Mouse (Mus musculus) urinary bladder, adult 2 months (tissue): ENCODE data around the gene Gm45521. TPM values are rescaled to one million over a fixed set of nuclear protein-coding genes. Genes with fewer than 3 reads are reported as not detected.

Experiments used
- DNase-seq: peaks from one replicate; pipeline ENCODE4 v3.0.0; 2022; ENCODE audit warnings: low spot score
- polyA plus RNA-seq: library from polyadenylated mRNA; depleted of rRNA; stranded (reverse); fragments of >200 nt; gene quantifications from 2 replicates; pipeline ENCODE4 v1.2.3, GENCODE M21; 2012

Gm45521 gene
- polyA plus RNA-seq, 1 experiment = not detected

DNA sequence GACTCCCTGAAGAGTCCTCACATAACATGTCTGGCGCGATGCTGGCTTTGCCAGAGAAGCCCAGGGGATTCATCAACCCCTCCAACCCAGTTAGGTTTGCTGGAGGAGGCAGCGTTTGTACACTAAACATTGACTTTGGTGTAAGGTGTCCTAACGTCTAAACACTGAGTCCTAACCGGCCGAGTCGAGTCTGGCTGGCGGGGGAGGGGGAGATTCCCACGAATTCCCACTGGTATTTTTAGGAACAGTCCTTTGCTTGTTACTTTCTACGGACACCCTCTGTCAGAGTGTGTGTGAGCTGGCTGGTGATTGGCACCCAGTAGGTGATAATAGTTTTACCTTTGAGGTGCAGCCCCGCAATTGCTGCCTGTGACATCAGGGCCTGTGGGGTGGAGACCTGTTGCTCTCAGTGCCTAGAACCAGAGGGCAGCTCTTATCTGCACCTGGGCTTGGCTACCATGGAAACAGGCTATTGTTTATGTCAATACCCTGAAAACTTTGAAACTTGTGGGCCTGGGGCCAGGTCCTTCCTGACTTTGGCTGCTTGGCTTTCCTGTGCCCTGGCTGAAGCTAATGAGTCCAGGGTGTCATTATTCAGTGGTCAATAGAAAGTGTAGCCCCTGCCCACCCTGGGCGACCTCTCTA, 4.4 kb upstream of the Gm45521 start:
- DNase-seq = no peak

DNA sequence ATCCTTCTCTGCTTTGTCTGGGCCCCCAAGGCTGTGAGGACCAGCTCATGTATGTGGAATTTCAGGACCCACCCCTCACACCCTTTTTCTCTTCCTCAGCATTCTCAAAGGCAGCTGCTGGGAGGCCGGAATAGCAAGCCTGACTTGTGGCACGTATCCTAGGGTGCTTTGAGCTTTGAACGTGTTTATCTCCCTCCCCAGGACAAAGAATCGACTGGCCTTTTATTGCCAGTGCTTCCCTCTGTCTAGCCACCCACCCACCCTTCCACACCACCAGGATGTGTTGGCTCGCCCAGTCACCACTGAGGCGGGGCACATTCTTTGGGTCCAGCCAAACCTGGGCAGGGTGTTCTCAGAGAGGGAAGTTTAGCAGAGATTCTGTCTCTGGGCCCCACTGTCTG, 3.0 kb upstream of the Gm45521 start:
- no peak for DNase-seq

GRCm38 (mm10) chr14:7956427-7956826, 661 bp upstream of the Gm45521 start:
- DNase-seq = peak; percentile 56

DNA sequence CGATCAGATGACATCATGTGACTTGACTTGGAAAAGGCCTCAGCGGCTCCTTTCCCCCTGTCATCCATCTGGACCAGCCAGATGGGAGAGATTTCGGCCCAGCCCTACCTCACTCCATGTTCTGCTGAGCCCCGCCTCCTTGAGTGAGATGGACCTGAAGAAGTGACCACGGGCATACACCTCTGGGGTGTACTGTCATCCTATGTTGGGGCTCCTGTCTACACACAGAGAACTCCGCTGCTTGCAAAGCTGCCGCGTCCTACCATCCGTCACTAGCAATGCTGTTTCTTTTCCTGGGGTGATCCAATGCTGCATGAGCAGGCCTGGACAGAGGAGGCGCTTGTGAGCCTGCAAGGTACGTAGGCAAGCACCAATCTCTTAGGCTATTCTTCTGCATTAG, 3.5 kb downstream of the Gm45521 start:
- DNase-seq = no peak

DNA sequence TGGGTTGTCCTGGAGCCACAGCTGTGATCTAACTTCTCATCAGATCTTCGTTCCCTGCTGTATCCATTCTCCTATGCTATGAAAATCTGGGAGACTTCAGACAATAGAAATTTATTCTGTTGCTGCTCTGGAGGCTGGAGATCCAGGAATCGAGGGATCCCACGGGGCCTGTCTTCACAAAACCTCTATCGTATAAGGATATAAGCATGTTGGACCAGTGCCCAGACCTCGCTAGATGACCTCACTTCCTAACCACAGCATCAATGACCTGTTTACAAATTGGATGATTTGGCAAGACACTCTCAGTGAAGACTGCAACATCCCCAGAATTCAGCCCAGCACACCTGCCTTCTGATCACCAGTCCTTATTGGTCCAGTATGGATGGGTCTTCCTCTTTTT, 4.6 kb downstream of the Gm45521 start:
- no peak for DNase-seq

DNA sequence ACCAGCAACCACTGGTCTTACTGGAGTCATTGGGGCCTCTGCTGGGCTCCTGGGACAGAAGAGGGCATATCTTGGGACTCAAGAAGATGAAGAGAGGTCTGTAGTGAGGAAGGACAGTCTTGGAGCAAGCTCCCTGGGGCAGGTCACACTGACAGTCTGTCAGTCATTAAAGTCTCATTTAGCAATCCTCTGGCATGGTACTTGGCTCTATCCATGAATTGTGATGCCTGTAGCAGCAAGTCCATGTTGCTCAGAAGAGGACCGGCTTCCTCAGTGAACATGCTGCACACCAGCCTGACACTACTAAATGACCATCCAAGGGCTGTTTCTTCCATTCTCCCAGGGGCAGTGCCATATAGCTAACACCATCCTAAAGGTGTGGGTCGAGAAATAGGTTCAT, 5.5 kb downstream of the Gm45521 start:
- DNase-seq = no peak

DNA sequence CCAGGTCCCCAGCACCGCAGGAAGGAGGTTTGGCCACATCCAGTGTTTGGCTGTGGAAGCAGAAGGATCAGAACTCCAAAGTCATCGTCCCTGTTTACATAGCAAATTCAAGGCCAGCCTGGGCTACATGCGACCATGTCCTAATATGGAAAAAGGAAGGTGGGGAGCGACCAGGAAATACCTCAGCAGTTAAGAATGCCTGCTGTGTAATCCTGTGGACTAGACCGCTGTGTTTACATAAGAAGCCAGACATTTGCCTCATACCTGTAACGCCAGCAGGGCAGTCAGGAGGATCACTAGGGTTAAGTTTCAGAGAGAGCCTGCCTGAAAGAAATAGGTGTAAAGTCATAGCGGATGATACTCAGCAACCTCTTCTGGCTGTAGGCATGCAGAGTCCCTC, 6.1 kb downstream of the Gm45521 start:
- no peak for DNase-seq

DNA sequence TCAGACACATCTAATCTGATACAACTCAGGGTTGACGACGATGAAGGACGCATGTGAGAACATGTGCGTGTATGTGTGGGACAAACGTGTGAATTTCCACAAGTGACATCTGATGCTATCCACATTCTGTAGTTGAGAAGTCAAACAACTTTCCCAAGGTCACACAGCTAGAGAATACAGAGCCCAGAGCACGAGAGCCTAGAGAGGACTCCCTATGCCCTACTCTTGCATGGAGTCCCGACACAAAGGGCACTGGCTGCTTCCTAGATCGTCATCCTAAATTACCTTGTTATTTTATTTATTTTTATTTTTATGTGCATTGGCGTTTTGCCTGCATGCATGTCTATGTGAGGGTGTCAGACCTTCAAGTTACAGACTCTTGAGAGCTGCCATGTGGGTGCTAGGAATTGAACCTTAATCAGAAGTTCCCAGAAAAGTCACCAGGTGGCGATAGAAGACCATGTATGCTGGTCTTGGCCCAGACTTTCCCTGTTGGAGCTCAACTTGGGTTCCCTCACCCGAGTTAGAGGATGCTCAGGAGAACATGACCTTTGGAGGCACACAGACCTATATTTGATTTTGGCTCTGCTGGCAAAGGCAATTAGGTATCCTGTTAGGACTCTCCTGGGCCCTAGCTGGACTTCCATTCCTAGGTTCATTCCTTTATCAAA, 7.3 kb downstream of the Gm45521 start:
- no peak for DNase-seq

GRCm38 (mm10) chr14:7971889-7972493, 14.9 kb downstream of the Gm45521 start:
- no peak for DNase-seq

GRCm38 (mm10) chr14:7974643-7975042, 17.6 kb downstream of the Gm45521 start:
- DNase-seq = no peak

DNA sequence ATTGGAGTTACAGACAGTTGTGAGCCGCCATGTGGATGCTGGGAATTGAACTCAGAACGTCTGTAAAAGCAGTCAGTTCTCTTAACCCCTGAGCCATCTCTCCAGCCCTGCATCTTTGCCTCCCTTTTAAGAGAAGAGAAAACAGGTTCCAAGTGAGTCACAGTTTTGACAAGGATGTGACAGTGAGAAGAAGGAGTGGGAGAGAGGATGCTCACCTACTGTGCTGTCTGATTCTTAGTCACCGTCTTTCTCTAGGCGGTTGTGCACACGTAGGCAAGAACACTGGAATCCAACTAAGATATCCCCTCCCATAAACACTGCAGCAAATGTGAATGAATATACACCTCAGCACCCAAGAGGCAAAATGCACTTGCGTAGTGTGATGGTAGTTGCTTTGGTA, 18.1 kb downstream of the Gm45521 start:
- no peak for DNase-seq

DNA sequence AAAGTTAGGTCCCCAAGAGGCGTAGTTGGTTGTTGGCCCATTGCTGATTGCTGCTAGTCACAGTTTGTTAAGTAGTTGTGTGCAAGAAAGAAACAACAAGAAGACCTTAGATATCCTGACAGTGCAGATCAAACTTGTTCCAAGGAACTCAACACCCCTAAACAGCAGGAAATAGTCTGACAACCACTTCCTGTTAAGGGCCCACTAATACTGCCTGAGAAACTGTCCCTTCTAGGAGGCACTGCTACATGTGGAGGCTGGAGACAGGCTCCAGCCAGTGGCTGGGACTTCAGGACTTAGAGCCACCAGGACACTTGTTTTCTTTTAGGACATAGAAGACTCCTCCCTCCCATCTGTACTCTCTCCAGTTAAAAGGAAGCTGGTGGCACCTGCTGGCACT, 20.4 kb downstream of the Gm45521 start:
- DNase-seq = no peak

DNA sequence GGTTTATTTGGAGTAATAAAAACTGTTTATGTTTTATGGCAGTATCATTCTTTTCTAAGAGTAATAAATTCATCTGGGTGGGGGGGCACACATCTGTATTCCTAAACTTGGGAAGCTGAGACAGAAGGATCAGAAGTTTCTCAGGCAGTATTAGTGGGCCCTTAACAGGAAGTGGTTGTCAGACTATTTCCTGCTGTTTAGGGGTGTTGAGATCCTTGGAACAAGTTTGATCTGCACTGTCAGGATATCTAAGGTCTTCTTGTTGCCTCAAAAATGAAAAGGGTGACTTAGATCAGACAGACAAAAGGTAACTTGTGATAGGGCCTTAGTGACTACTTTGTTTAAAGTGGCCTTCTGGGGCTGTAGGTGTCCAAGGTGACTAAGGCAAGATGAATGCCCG, 21.1 kb downstream of the Gm45521 start:
- no peak for DNase-seq

- no peak for DNase-seq
Measured at GRCm38 (mm10) chr14:7981226-7981625, 24.1 kb downstream of the Gm45521 start.

GRCm38 (mm10) chr14:7986913-7987312, 29.8 kb downstream of the Gm45521 start:
- no peak for DNase-seq

DNA sequence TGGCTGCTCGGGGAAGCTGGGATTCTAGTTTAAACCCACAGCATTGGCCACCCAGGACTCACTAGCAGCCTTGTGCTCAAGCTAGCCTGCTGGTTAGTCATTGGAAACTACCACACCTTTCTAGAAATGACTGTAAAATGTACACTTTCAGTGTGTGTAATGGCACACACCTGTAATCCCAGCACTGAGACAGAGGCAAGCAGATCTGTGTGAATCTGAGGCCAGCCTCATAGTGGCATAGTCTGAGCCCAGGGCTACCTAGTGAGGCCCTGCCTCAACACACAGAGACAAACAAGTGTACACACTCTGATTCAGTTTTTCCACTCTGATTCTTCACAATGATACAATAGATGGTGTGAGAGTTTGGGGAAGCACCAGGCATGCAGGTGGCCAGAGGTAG, 32.3 kb downstream of the Gm45521 start:
- DNase-seq = no peak

DNA sequence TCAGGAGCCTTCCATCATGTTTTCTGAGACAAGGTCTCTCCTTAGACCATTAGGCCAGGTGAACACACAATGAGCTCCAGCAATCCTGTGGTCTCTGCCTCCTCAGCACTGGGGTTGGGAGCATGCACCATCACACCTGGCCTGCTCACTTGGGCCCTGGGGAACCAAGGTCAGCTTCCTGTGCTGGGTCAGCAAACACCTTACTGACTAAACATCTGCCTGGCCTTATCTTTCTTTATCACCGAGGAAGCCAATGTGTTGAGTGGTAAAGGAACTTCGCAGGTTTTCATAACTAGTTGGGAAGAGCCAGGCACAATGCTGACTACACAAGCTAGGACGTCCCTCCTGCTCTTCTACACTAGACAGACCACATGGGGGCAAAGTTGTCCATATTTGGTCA, 32.9 kb downstream of the Gm45521 start:
- no peak for DNase-seq

DNA sequence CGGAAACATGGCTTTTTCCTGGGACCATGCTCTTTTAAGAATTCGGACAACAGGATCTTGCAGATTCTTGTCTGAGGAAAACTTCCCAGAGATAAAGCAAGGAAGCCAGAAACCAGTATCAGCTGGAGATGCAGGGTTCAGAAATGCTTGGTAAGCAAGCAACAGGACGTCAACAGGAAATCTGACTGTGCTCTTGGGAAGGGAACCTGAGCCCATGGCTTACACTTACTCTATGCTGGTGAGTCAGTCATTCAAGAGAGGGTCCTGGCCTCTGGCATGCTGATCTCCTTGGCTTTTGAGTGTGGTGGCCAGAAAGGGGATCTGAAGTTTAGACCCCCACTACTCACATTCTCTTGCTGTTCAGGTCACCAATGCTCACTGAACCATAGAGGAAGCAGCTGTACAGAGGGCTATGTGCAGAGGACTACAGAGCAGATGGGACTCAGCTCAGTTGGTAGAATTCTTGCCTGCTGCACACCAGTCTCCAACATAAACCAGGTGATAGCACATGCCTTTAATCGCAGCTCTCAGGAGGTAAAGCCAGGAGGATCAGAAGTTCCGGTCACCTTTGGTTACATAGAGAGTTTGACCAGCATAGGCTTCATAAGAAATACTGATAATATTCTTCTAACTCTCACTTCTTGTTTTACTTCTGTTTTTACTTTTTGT, 34.2 kb downstream of the Gm45521 start:
- no peak for DNase-seq

GRCm38 (mm10) chr14:7992158-7992557, 35.1 kb downstream of the Gm45521 start:
- DNase-seq = no peak

- no peak for DNase-seq
Measured at GRCm38 (mm10) chr14:7994271-7994767, 37.2 kb downstream of the Gm45521 start, which contains the start of gene Dnase1l3. Gene Dnase1l3, minus strand, starts transcription at chr14:7994573.

GRCm38 (mm10) chr14:7997255-7997696, 40.2 kb downstream of the Gm45521 start:
- DNase-seq = peak; percentile 85

DNA sequence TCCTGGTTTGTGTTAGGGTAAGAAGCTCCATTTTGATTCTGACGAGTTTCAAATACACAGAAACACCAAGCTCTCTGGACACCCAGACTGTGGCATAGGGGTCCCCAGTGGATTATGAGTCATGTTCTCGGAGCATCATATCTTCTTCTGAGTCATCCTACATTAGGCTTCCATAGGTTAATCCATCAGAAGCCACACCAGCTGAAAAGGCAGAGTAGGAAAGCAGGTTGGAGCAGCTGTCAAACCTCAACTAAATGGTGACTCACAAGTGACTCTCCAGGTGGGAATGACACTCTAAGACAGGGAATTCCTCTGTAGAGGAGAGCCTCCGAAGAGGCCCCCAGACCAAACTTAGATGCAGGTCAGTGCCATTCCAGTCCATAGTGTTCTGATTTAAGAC, 41.9 kb downstream of the Gm45521 start:
- DNase-seq = no peak
